Mouse (Mus musculus) bone marrow, adult 2 months (tissue): ENCODE measurements around the gene Ubqln4. TPM values are rescaled to one million over a fixed set of nuclear protein-coding genes. Genes with fewer than 3 reads are reported as not detected.

Experiments
- H3K27ac ChIP-seq: fragments of 200-500 bp; 2 replicates; pipeline ENCODE4 v1.5.1; 2012; ENCODE audit warnings: low read depth, mild to moderate bottlenecking, control low read depth, inconsistent platforms, low read length; ENCODE audit not compliant: control insufficient read depth, poor library complexity, insufficient read depth
- H3K4me1 ChIP-seq: fragments of 200-500 bp; 2 replicates; pipeline ENCODE4 v1.6.1; 2011; ENCODE audit warnings: low read length; ENCODE audit not compliant: control insufficient read depth, insufficient read depth
- H3K4me3 ChIP-seq: fragments of 200-500 bp; replicated peaks from 2 replicates; pipeline ENCODE3; 2011; ENCODE audit warnings: mild to moderate bottlenecking, low read depth, low read length, control low read depth; ENCODE audit not compliant: control insufficient read depth
- CTCF ChIP-seq: fragments of 200-500 bp; IDR thresholded peaks from 2 replicates; pipeline ENCODE4 v1.5.1; 2011; ENCODE audit warnings: low read length, control low read depth; ENCODE audit not compliant: control insufficient read depth, insufficient read depth
- POLR2A ChIP-seq: fragments of 200-500 bp; IDR thresholded peaks from 2 replicates; pipeline ENCODE4 v1.6.1; 2011; ENCODE audit warnings: low read depth, mild to moderate bottlenecking, control low read depth, low read length, borderline replicate concordance; ENCODE audit not compliant: control insufficient read depth
- WGBS: fragments of 180-500 bp; shearing (Covaris S2); methylation state at CpG from one replicate; pipeline ENCODE4 v1.1.7; 2018; 5-methylcytosine and 5-hydroxymethylcytosine counted together
- polyA plus RNA-seq: library from polyadenylated mRNA; stranded (reverse); fragments of >200 nt; gene quantifications from 2 replicates; pipeline ENCODE4 v1.2.4, GENCODE M21; 2011; ENCODE audit warnings: low replicate concordance; ENCODE audit not compliant: missing spikeins, insufficient read depth, insufficient read length

The Ubqln4 gene
- polyA plus RNA-seq, 1 experiment, result 25.2 TPM

- no peak overlapping the region for H3K27ac ChIP-seq
- H3K4me3 ChIP-seq, result no peak overlapping the region
- TF ChIP-seq POLR2A (no peak), CTCF (no peak)
- WGBS, result 80% methylated on average over 4 of the region's 4 CpGs
- no peaks in the 10 kb centered on the region for H3K4me1 ChIP-seq
These were observed 8.4 kb downstream of the Ubqln4 start for GRCm38 (mm10) chr3:88561989-88562388.

DNA sequence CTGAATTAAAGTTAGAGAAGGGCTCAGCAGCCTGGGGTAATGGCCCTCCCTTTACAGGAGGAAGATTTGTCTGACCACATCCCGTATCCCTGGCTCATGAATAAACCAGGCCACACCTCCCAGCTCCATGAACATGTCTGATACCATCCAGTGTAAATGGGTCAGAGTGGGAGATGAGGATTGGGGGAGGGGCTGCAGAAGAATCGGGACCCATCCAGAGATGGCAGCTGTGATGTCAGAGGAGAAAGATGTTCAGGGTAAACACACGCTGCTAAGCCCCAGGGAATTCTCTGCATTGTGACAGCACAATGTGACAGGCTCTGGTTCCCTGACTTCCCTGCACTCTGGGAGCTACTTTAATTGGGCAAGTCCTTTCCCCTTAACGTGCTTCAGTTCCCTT is 9.9 kb downstream of the Ubqln4 start:
- TF ChIP-seq POLR2A (no peak), CTCF (no peak)
- Histone ChIP-seq H3K4me3 (no peak overlapping the region), H3K4me1 (peaks cover 2% of the 10 kb centered on the region), H3K27ac (no peak overlapping the region)
- WGBS, result 76% methylated on average over 4 of the region's 4 CpGs

DNA sequence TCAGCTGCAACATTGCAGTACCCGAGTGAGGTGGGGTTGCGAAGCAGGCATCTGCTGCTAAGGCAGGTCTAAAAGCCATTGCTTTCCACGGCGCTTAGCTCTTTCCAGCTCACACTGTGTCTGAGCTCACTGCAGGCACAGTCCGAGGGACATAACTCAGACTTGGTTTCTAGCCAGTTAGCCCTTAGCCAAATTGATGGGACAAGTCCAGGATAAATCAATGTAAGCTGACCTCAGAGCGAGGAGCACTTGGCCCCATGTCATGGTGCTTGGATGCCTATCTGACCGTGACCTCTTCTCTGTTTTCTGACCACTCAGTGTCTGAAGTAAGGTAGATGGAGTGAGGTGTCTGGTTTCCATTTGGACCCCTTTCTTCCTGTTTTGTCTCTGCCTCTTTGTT is 10.4 kb downstream of the Ubqln4 start:
- TF ChIP-seq CTCF, result no peak
- no peak for TF ChIP-seq POLR2A
- H3K4me1 ChIP-seq, result peaks cover 2% of the 10 kb centered on the region
- no peak overlapping the region for H3K27ac ChIP-seq
- 90% methylated on average over 7 of the region's 7 CpGs for WGBS
- no peak overlapping the region for H3K4me3 ChIP-seq

DNA sequence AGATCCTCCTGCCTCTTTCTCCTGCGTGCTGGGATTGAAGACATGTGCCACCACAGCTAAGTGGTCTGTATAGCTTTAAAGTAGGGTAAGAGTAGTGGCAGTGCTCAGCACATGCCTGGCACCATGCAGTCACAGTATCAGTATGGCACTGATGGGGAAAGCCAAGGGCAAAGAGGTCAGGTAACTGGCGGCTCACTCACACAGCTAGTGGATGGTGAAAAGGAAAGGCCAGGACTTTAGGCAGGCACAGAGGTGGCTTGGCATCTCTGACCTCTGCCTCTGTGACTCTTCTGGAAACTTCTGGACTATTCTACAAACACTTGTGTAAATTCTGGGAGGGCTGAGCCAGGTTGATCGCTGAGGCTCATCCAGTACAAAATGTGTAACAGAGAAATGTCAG is 12.6 kb downstream of the Ubqln4 start:
- WGBS, result 92% methylated on average over 3 of the region's 3 CpGs
- TF ChIP-seq POLR2A (no peak), CTCF (no peak)
- peaks cover 2% of the 10 kb centered on the region for H3K4me1 ChIP-seq
- no peak overlapping the region for H3K4me3 ChIP-seq
- H3K27ac ChIP-seq, result no peak overlapping the region

DNA sequence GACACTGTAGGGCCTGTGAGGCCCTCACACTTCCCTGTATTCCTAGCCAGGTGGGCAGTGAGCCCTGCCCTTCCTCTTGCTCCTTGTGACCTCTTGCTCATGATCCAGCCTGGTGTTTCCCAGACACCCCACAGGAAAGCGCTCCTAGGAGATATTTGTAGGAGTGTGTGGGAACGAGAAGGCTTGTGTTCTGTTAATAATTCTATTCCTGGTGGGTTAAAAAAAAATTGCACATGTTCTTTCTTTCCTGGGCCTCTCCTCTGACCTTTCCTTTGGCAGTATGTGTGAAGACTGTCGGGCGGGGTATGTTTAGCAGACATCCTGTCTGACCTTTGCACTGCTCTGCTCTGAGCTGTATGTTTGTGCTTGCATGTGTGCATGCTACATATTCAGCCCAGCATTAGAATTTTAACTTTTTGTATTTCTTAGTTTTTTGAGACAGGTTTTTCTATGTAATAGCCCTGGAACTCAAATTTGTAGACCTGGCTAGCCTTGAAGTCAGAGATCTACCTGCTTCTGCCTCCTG is 13.0 kb downstream of the Ubqln4 start:
- no peak overlapping the region for H3K27ac ChIP-seq
- TF ChIP-seq POLR2A, result no peak
- 91% methylated on average over 4 of the region's 4 CpGs for WGBS
- no peak overlapping the region for H3K4me3 ChIP-seq
- peaks cover 2% of the 10 kb centered on the region for H3K4me1 ChIP-seq

DNA sequence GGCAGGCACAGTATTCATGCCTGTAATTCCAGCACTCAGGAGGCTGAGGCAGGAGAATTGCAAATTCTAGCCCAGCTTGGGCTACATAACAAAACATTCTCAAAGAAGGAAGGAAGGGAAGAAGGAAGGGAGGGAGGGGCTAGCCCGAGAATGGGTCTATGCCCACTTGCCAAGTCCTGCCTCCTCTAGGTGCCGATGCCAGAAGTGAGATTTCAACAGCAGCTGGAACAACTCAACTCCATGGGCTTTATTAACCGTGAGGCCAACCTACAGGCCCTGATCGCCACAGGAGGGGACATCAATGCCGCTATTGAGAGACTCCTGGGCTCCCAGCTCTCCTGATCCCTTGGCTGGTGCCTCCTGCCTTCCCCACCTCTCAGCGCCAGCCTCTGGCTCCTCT is 14.3 kb downstream of the Ubqln4 start:
- WGBS, result 61% methylated on average over 6 of the region's 6 CpGs
- peaks cover 2% of the 10 kb centered on the region for H3K4me1 ChIP-seq
- TF ChIP-seq POLR2A (no peak), CTCF (no peak)
- H3K4me3 ChIP-seq, result no peak overlapping the region
- H3K27ac ChIP-seq, result no peak overlapping the region

DNA sequence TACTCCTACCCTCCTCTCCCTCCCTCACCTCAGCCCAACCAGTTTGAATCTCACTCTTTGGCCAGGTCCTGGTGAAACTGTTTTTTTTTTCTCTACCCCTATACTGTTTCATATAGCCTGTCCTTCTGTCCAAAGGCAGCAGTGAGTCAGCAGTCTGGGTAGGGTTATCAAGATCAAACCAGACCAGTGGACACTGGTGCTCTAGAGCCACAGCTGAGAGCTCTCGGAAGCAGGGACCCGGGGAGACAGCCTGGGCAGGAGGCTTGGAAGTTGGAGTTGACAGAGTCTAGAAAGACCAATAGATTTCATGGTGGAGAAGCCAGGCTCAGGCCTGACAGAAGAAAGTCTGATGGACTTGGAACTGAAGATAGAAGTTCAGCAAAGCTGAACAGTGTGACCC is 15.1 kb downstream of the Ubqln4 start:
- peaks cover 2% of the 10 kb centered on the region for H3K4me1 ChIP-seq
- no peak overlapping the region for H3K27ac ChIP-seq
- WGBS, result 80% methylated on average over 2 of the region's 2 CpGs
- TF ChIP-seq CTCF (no peak), POLR2A (no peak)
- no peak overlapping the region for H3K4me3 ChIP-seq

DNA sequence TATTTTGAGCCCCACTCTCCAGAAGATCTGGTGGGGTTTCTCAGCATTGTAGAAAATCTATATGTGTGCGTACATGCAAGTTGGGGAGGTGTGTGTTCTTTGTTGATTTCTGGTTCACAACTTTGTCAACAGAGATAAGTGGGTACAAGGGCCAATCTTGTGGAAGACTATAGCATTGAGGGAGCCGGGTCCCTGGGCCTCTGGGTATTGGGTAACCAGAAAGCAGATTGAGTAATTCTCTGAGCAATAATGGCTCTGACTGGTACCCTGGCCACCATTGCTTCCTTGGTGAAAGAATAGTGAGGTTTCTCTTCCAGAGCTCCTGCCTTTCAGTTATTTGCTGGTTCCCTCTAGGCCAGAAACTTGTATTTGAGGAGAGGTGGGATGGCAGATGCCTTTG is 15.5 kb downstream of the Ubqln4 start:
- Histone ChIP-seq H3K27ac (no peak overlapping the region), H3K4me3 (no peak overlapping the region), H3K4me1 (peaks cover 2% of the 10 kb centered on the region)
- no peak for TF ChIP-seq CTCF
- 68% methylated on average over 2 of the region's 2 CpGs for WGBS

DNA sequence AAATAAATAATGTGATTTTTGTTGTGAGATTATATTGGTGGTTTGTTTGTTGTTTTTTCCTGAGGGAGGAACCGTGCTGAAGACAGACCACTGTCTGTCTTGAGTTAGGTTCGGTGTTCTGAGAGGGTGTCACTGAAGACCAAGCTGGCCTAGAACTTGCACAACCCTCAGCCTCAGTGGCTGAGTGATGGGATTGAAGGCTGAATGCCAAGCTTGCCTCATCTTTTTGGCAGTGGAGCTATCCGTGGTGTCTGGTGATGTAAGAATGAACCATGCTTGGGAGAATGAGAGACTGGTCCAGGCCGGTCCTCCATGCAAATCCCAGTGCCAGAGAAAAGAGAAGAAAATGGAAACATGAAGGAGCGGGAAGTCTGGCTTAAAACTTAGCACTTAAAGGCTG is 16.1 kb downstream of the Ubqln4 start:
- 65% methylated on average over 5 of the region's 5 CpGs for WGBS
- no peak overlapping the region for H3K27ac ChIP-seq
- TF ChIP-seq POLR2A (no peak), CTCF (no peak)
- H3K4me3 ChIP-seq, result no peak overlapping the region
- peaks cover 2% of the 10 kb centered on the region for H3K4me1 ChIP-seq
